Mouse (Mus musculus): Measurements from ENCODE around the gene Ankle1. TPM values are rescaled to one million over a fixed set of nuclear protein-coding genes. Genes with fewer than 3 reads are reported as not detected.

Gene Ankle1
- total and polyA plus RNA-seq, 2 experiments from 2014 or later = 1.1 to 2.2 TPM

GRCm38 (mm10) chr8:71374616-71375206 lies 31.1 kb upstream of the Ankle1 start:
- no peak overlapping the region for H3K4me2 ChIP-seq (ENCODE audit: low read depth, low read length, poor library complexity, severe bottlenecking)

DNA sequence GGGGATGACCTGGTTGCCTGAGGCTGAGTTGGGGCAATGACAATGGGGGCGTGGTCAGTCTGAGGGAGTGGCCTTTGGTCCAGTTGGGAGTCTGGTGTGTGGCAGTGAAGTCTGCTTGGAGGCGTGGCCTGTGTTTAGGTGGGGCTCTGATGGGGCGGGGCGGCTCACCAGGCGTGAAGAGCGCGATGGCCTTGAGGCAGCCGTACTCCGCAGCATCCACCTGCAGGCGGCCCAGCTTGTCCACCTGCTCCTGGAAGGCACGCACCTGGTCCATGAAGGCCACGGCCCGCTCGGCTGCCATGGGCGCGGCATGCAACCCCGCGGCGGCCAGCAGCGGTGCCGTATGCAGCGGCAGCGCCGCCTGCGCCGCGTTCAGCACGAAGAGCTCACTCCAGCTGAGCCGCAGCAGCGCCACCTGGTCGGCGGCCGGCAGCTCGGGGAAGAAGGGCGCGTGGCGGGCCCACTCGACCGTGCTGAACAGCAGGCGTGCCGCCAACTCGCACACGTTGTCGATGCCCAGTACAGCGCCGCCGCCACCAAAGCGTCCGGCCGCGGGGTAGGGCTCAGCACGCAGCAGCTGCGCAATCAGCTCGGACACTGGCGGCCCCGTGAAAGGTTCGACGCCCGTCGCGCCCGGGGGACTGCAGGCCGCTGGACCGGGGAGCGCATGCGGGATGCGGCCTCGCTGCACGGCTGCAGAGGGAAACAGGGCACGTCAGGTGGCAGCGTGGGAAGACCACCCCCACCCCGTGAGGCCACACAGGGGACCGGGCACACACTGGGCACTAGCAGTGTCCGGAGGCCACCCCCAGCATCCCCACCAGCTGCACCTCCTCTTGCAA lies 30.0 kb upstream of the Ankle1 start:
- Histone ChIP-seq H3K4me1 (ENCODE audit: insufficient read depth, low read length) (peaks cover 20% of the 10 kb centered on the region; the same call in 1 of the 2 replicates), H3K27me3 (ENCODE audit: insufficient read depth, low read length) (no peaks in the 10 kb centered on the region), H3K27ac (ENCODE audit: low read depth, low read length) (peak overlapping the region; percentile 69), H3K9ac (replicated peaks; ENCODE audit: low read length, poor library complexity, severe bottlenecking) (peak overlapping the region; percentile 68), H3K4me2 (ENCODE audit: low read depth, low read length, poor library complexity, severe bottlenecking) (peak overlapping the region; percentile 62), H3K36me3 (ENCODE audit: insufficient read depth, low read length) (peaks cover 14% of the 10 kb centered on the region), H3K4me3 (ENCODE audit: low read depth, low read length) (peak overlapping the region; percentile 36), H3K9me3 (ENCODE audit: low read length) (no peaks in the 10 kb centered on the region)
- TF ChIP-seq CTCF (IDR thresholded peaks at IDR 0.05) = peak; percentile 55
- DNase-seq (ENCODE audit: low spot score) = peak; percentile 62
- 11% methylated on average over 71 of the region's 74 CpGs for WGBS
- ATAC-seq (ENCODE audit: low FRiP score) = no peak

More at GRCm38 (mm10) chr8:71374616-71375206, 31.1 kb upstream of the Ankle1 start:
- Histone ChIP-seq H3K4me1 (ENCODE audit: insufficient read depth, low read length) (peaks cover 9% of the 10 kb centered on the region; the same call in 1 of the 2 replicates), H3K27ac (ENCODE audit: low read depth, low read length) (no peak overlapping the region; the same call in 1 of the 2 replicates), H3K9me3 (ENCODE audit: low read length) (no peaks in the 10 kb centered on the region), H3K9ac (replicated peaks; ENCODE audit: low read length, poor library complexity, severe bottlenecking) (no peak overlapping the region), H3K4me3 (ENCODE audit: low read depth, low read length) (no peak overlapping the region), H3K36me3 (ENCODE audit: insufficient read depth, low read length) (peaks cover 16% of the 10 kb centered on the region), H3K27me3 (ENCODE audit: insufficient read depth, low read length) (no peaks in the 10 kb centered on the region)
- 78% methylated on average over 17 of the region's 17 CpGs for WGBS
- DNase-seq (ENCODE audit: low spot score) = no peak
- TF ChIP-seq CTCF (IDR thresholded peaks at IDR 0.05) = no peak
- ATAC-seq (ENCODE audit: low FRiP score) = no peak

GRCm38 (mm10) chr8:71376423-71377030 lies 29.3 kb upstream of the Ankle1 start:
- 41% methylated on average over 8 of the region's 8 CpGs for WGBS
- Histone ChIP-seq H3K9me3 (ENCODE audit: low read length) (no peaks in the 10 kb centered on the region), H3K4me1 (ENCODE audit: insufficient read depth, low read length) (peaks cover 20% of the 10 kb centered on the region; the same call in 1 of the 2 replicates), H3K9ac (replicated peaks; ENCODE audit: low read length, poor library complexity, severe bottlenecking) (peak overlapping the region; percentile 68; the same call in 1 of the 2 replicates), H3K27ac (ENCODE audit: low read depth, low read length) (0 out of 2 replicates have a peak overlapping the region, but pooled peaks have one; percentile 69), H3K27me3 (ENCODE audit: insufficient read depth, low read length) (no peaks in the 10 kb centered on the region), H3K4me3 (ENCODE audit: low read depth, low read length) (peak overlapping the region; percentile 36; the same call in 1 of the 2 replicates), H3K36me3 (ENCODE audit: insufficient read depth, low read length) (peaks cover 14% of the 10 kb centered on the region), H3K4me2 (ENCODE audit: low read depth, low read length, poor library complexity, severe bottlenecking) (peak overlapping the region; percentile 62)
- no peak for DNase-seq (ENCODE audit: low spot score)
- no peak for TF ChIP-seq CTCF (IDR thresholded peaks at IDR 0.05)
- ATAC-seq (ENCODE audit: low FRiP score) = no peak

GRCm38 (mm10) chr8:71379008-71379407 lies 26.8 kb upstream of the Ankle1 start:
- 41% methylated on average over 4 of the region's 4 CpGs for whole genome bisulfite sequencing
- ATAC-seq (ENCODE audit: low FRiP score) (no peak), DNase-seq (ENCODE audit: low spot score) (no peak)
- no peak overlapping the region for H3K9ac ChIP-seq (replicated peaks; ENCODE audit: low read length, poor library complexity, severe bottlenecking)
- no peaks in the 10 kb centered on the region for H3K9me3 ChIP-seq (ENCODE audit: low read length)
- no peak for TF ChIP-seq CTCF (IDR thresholded peaks at IDR 0.05)
- H3K4me3 ChIP-seq (ENCODE audit: low read depth, low read length) = no peak overlapping the region
- H3K36me3 ChIP-seq (ENCODE audit: insufficient read depth, low read length) = peaks cover 6% of the 10 kb centered on the region
- H3K27ac ChIP-seq (ENCODE audit: low read depth, low read length) = no peak overlapping the region
- H3K27me3 ChIP-seq (ENCODE audit: insufficient read depth, low read length) = no peaks in the 10 kb centered on the region
- H3K4me2 ChIP-seq (ENCODE audit: low read depth, low read length, poor library complexity, severe bottlenecking) = peak overlapping the region; percentile 100; the same call in 1 of the 2 replicates
- peaks cover 25% of the 10 kb centered on the region; the same call in 1 of the 2 replicates for H3K4me1 ChIP-seq (ENCODE audit: insufficient read depth, low read length)

DNA sequence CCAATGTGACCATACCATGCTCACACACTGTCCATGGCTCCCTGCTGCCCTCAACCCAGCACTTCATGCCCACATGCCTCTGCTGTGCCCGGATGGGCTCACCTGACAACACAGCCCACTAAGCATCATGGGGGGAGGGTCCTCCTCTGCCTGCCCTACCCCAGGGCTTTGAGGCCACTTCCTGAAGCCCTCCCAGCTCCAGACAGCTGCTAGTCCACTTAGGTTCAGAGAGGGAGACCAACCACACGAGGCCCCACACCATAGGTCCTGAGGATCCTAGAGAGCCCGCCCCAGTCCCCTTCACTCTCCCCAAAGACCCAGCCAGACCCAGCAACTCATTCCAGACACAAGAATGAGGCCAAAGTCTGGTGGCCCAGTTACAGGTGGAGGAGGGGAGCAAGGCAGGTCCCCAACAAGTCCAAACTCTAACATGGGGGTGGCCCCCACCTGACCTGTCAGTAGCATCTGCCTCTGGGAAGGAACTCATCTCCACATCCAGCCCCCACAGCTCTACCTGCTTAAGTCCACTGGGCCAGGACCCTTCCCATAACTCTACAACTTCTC lies 26.2 kb upstream of the Ankle1 start:
- WGBS = 40% methylated on average over 3 of the region's 3 CpGs
- TF ChIP-seq CTCF (IDR thresholded peaks at IDR 0.05) = no peak

More for the DNA sequence above, 26.2 kb upstream of the Ankle1 start:
- ATAC-seq (ENCODE audit: low FRiP score) (no peak), DNase-seq (ENCODE audit: low spot score) (no peak)
- Histone ChIP-seq H3K9me3 (ENCODE audit: low read length) (no peaks in the 10 kb centered on the region), H3K27ac (ENCODE audit: low read depth, low read length) (no peak overlapping the region), H3K27me3 (ENCODE audit: insufficient read depth, low read length) (no peaks in the 10 kb centered on the region), H3K4me2 (ENCODE audit: low read depth, low read length, poor library complexity, severe bottlenecking) (peak overlapping the region; percentile 100), H3K36me3 (ENCODE audit: insufficient read depth, low read length) (peaks cover 1% of the 10 kb centered on the region), H3K4me1 (ENCODE audit: insufficient read depth, low read length) (peaks cover 25% of the 10 kb centered on the region; the same call in 1 of the 2 replicates), H3K4me3 (ENCODE audit: low read depth, low read length) (peak overlapping the region; percentile 60), H3K9ac (replicated peaks; ENCODE audit: low read length, poor library complexity, severe bottlenecking) (peak overlapping the region; percentile 88; the same call in 1 of the 2 replicates)
